Mouse (Mus musculus): Measurements from ENCODE around the gene Tmppe.

DNA sequence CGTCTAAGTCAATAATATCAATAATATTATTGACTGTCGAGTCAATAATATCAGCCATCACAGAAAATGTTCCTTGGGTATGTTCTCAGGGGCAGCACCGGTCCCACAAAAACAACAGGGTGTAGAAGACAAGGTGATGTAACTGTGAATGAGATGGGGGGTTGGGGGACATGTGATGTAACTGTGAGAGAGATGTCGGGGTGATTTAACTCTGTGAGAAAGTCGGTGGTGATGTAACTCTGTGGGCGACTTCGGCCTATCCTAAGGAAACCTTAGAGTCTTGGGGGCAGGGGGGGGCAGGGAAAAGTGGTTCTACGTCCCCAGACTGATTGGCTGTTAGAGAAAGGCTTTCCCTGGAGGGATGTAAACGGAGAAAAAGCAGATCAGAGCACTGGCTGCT is 41.3 kb downstream of the Tmppe start:
- no peak for TF ChIP-seq POLR2A (IDR thresholded peaks at IDR 0.05; ENCODE audit: low read depth, low read length)
- no peak for TF ChIP-seq CTCF (IDR thresholded peaks at IDR 0.05; ENCODE audit: borderline replicate concordance, insufficient read depth, low read length)
